Comparison of ENCODE assay signal across 16 mouse cellular contexts in genomic region chr13:102442676-102443075, GRCm38 (mm10).
"Had no signal": no experiment of that assay in that cellular context is flagged by ENCODE, and none has a peak within 500 bp of the region (broad histone marks: within the 10 kb centered on the region; RNA-seq: fewer than 3 reads in every experiment).

No protein-coding gene starts in this region.

- DNase-seq: heart, postnatal 10 days; heart, postnatal 14 days; heart, postnatal 36 days; heart, postnatal 4 days; kidney, adult 11 months; kidney, adult 18-20 months; kidney, adult 2 months; kidney, adult 8-10 months; kidney, adult 9 months; kidney, postnatal 10 days; kidney, postnatal 14 days; kidney, postnatal 25 days; kidney, postnatal 36 days; kidney, postnatal 4 days; layer of hippocampus, adult 9-11 months; layer of hippocampus, postnatal 36 days had no signal
